Mouse (Mus musculus) liver, embryonic 16.5 days (tissue): ENCODE results near the gene Stx12. TPM values are rescaled to one million over a fixed set of nuclear protein-coding genes. Genes with fewer than 3 reads are reported as not detected.

Source experiments
- ATAC-seq: fragments of 200-750 bp; cut with Nextera tagmentation; 2 replicates; pipeline ENCODE4 v1.8.0; 2017; ENCODE audit warnings: low read depth, mild to moderate bottlenecking, moderate number of reproducible peaks, moderate library complexity
- H3K27ac ChIP-seq: fragments of 300-500 bp; sonication (generic); 2 replicates; pipeline ENCODE4 v1.5.1; 2014; ENCODE audit warnings: mild to moderate bottlenecking, low read length
- H3K27me3 ChIP-seq: fragments of 300-500 bp; sonication (generic); 2 replicates; pipeline ENCODE4 v1.6.1; 2014; ENCODE audit warnings: low read depth, low read length, mixed read lengths; ENCODE audit not compliant: control insufficient read depth, insufficient read depth
- H3K36me3 ChIP-seq: fragments of 300-500 bp; sonication (generic); 2 replicates; pipeline ENCODE4 v1.6.1; 2014; ENCODE audit warnings: mild to moderate bottlenecking; ENCODE audit not compliant: control insufficient read depth, insufficient read depth
- H3K4me1 ChIP-seq: fragments of 300-500 bp; sonication (generic); 2 replicates; pipeline ENCODE4 v1.6.1; 2014; ENCODE audit warnings: low read depth, low read length, mixed read lengths; ENCODE audit not compliant: control insufficient read depth
- H3K4me2 ChIP-seq: fragments of 300-500 bp; sonication (generic); 2 replicates; pipeline ENCODE4 v1.6.1; 2014; ENCODE audit warnings: low read depth, low read length, mixed read lengths
- H3K4me3 ChIP-seq: fragments of 300-500 bp; sonication (generic); 2 replicates; pipeline ENCODE4 v1.5.1; 2014; ENCODE audit warnings: low read depth, mild to moderate bottlenecking, low read length
- H3K9ac ChIP-seq: fragments of 300-500 bp; sonication (generic); 2 replicates; pipeline ENCODE4 v1.6.1; 2014; ENCODE audit warnings: low read depth, low read length
- H3K9me3 ChIP-seq: fragments of 300-500 bp; sonication (generic); replicated peaks from 2 replicates; pipeline ENCODE4 v1.6.1; 2016; ENCODE audit warnings: low read length; ENCODE audit not compliant: control insufficient read depth
- WGBS: fragments of 180-500 bp; shearing (Covaris S2); extraction: QIAGEN DNeasy Blood & Tissue Kit; methylation state at CpG from one replicate; pipeline ENCODE4 v1.1.7; 2014; ENCODE audit not compliant: insufficient replicate concordance; 5-methylcytosine and 5-hydroxymethylcytosine counted together
- polyA plus RNA-seq: library from polyadenylated mRNA; unstranded; fragments of >200 nt; fragmentation: Nextera tagmentation; extraction: Ambion mirVana; gene quantifications from 2 replicates; pipeline ENCODE4 v1.2.1, GENCODE M21; 2015

Gene Stx12
- polyA plus RNA-seq, 1 experiment from 2014 or later = 15.0 TPM

GRCm38 (mm10) chr4:132805599-132806197, 78.6 kb downstream of the Stx12 start:
- Histone ChIP-seq H3K9ac (no peak overlapping the region), H3K4me2 (no peak overlapping the region), H3K27ac (no peak overlapping the region), H3K36me3 (no peaks in the 10 kb centered on the region), H3K4me1 (peaks cover 13% of the 10 kb centered on the region), H3K27me3 (no peaks in the 10 kb centered on the region), H3K9me3 (no peaks in the 10 kb centered on the region), H3K4me3 (no peak overlapping the region)
- 71% methylated on average over 12 of the region's 12 CpGs for WGBS
- ATAC-seq = no peak

- 56% methylated on average over 5 of the region's 5 CpGs for WGBS
- no peaks in the 10 kb centered on the region for H3K9me3 ChIP-seq
- no peak overlapping the region for H3K4me3 ChIP-seq
- no peak overlapping the region for H3K4me2 ChIP-seq
- H3K27me3 ChIP-seq = no peaks in the 10 kb centered on the region
- H3K9ac ChIP-seq = no peak overlapping the region
- H3K27ac ChIP-seq = 0 out of 2 replicates have a peak overlapping the region, but pooled peaks have one; percentile 18
- no peak for ATAC-seq
- peaks cover 13% of the 10 kb centered on the region for H3K4me1 ChIP-seq
- H3K36me3 ChIP-seq = no peaks in the 10 kb centered on the region
These were observed 79.2 kb downstream of the Stx12 start for GRCm38 (mm10) chr4:132805146-132805545.

GRCm38 (mm10) chr4:132804331-132804730, 80.0 kb downstream of the Stx12 start:
- H3K4me2 ChIP-seq = no peak overlapping the region
- no peaks in the 10 kb centered on the region for H3K9me3 ChIP-seq
- H3K4me3 ChIP-seq = no peak overlapping the region
- no peak overlapping the region for H3K9ac ChIP-seq
- WGBS = 36% methylated on average over 6 of the region's 6 CpGs
- peaks cover 13% of the 10 kb centered on the region for H3K4me1 ChIP-seq
- H3K27me3 ChIP-seq = no peaks in the 10 kb centered on the region
- no peak; the same call in 1 of the 2 replicates for ATAC-seq
- no peaks in the 10 kb centered on the region for H3K36me3 ChIP-seq
- H3K27ac ChIP-seq = no peak overlapping the region

- Histone ChIP-seq H3K4me3 (no peak overlapping the region), H3K36me3 (no peaks in the 10 kb centered on the region), H3K27ac (no peak overlapping the region), H3K9me3 (no peaks in the 10 kb centered on the region), H3K27me3 (no peaks in the 10 kb centered on the region), H3K9ac (no peak overlapping the region), H3K4me2 (no peak overlapping the region), H3K4me1 (peaks cover 13% of the 10 kb centered on the region)
- no peak for ATAC-seq
- 86% methylated on average over 7 of the region's 7 CpGs for WGBS
These were observed 80.4 kb downstream of the Stx12 start for GRCm38 (mm10) chr4:132803876-132804275.

Other genes with a start within 250 kb of the Stx12 start
- 13.2 and 14.5 TPM in 2 replicates for gene Eya3, start 245.5 kb downstream of the Stx12 start, polyA plus RNA-seq
- gene Xkr8, start 152.0 kb downstream of the Stx12 start, polyA plus RNA-seq = 2.5 and 3.9 TPM in 2 replicates
- gene Smpdl3b, start 127.3 kb downstream of the Stx12 start, polyA plus RNA-seq = 0.75 and 0.90 TPM in 2 replicates
- gene Rpa2, start 116.2 kb downstream of the Stx12 start, polyA plus RNA-seq = 65.4 and 72.6 TPM in 2 replicates
- gene Themis2, start 88.1 kb downstream of the Stx12 start, polyA plus RNA-seq = 2.6 and 3.2 TPM in 2 replicates
- 21.6 and 22.0 TPM in 2 replicates for gene Ppp1r8, start 41.3 kb downstream of the Stx12 start, polyA plus RNA-seq
- gene Fam76a, start 38.0 kb upstream of the Stx12 start, polyA plus RNA-seq = 24.6 and 27.7 TPM in 2 replicates
- 2.4 and 3.2 TPM in 2 replicates for gene Fgr, start 89.6 kb upstream of the Stx12 start, polyA plus RNA-seq
- 0.70 and 1.6 TPM in 2 replicates for gene Ahdc1, start 126.8 kb upstream of the Stx12 start, polyA plus RNA-seq
- 41.4 and 42.7 TPM in 2 replicates for gene Wasf2, start 246.0 kb upstream of the Stx12 start, polyA plus RNA-seq